Mouse (Mus musculus) testis, adult 2 months (tissue): ENCODE results near the gene Ddit4. TPM values are rescaled to one million over a fixed set of nuclear protein-coding genes. Genes with fewer than 3 reads are reported as not detected.

Experiments
- H3K27ac ChIP-seq: fragments of 200-500 bp; 2 replicates; pipeline ENCODE4 v1.5.1; 2012; ENCODE audit warnings: low read depth, low read length; ENCODE audit not compliant: control insufficient read depth, insufficient read depth
- H3K27me3 ChIP-seq: fragments of 200-500 bp; 2 replicates; pipeline ENCODE4 v1.6.1; 2012; ENCODE audit warnings: mild to moderate bottlenecking, low read length, moderate library complexity; ENCODE audit not compliant: control insufficient read depth, insufficient read depth
- H3K36me3 ChIP-seq: fragments of 200-500 bp; 2 replicates; pipeline ENCODE4 v1.6.1; 2012; ENCODE audit warnings: mild to moderate bottlenecking, low read length; ENCODE audit not compliant: control insufficient read depth, insufficient read depth
- H3K4me1 ChIP-seq: fragments of 200-500 bp; 2 replicates; pipeline ENCODE4 v1.6.1; 2012; ENCODE audit warnings: low read length; ENCODE audit not compliant: control insufficient read depth, insufficient read depth
- H3K4me3 ChIP-seq: fragments of 200-500 bp; 2 replicates; pipeline ENCODE4 v1.5.1; 2012; ENCODE audit warnings: low read depth, mild to moderate bottlenecking, low read length, moderate library complexity, mixed read lengths; ENCODE audit not compliant: control insufficient read depth
- CTCF ChIP-seq: fragments of 200-500 bp; IDR thresholded peaks from 2 replicates; pipeline ENCODE4 v1.5.1; 2012; ENCODE audit warnings: low read depth, mild to moderate bottlenecking, inconsistent platforms, low read length, moderate library complexity; ENCODE audit not compliant: control insufficient read depth, insufficient read depth, insufficient replicate concordance
- POLR2A ChIP-seq: fragments of 200-500 bp; IDR thresholded peaks from 2 replicates; pipeline ENCODE4 v1.6.1; 2012; ENCODE audit warnings: low read depth, mild to moderate bottlenecking, inconsistent platforms, low read length, moderate library complexity; ENCODE audit not compliant: control insufficient read depth
- polyA plus RNA-seq: library from polyadenylated mRNA; depleted of rRNA; stranded (reverse); fragments of >200 nt; gene quantifications from 2 replicates; pipeline ENCODE4 v1.2.3, GENCODE M21; 2012

Ddit4 gene
- polyA plus RNA-seq, 1 experiment, result 23.0 TPM

DNA sequence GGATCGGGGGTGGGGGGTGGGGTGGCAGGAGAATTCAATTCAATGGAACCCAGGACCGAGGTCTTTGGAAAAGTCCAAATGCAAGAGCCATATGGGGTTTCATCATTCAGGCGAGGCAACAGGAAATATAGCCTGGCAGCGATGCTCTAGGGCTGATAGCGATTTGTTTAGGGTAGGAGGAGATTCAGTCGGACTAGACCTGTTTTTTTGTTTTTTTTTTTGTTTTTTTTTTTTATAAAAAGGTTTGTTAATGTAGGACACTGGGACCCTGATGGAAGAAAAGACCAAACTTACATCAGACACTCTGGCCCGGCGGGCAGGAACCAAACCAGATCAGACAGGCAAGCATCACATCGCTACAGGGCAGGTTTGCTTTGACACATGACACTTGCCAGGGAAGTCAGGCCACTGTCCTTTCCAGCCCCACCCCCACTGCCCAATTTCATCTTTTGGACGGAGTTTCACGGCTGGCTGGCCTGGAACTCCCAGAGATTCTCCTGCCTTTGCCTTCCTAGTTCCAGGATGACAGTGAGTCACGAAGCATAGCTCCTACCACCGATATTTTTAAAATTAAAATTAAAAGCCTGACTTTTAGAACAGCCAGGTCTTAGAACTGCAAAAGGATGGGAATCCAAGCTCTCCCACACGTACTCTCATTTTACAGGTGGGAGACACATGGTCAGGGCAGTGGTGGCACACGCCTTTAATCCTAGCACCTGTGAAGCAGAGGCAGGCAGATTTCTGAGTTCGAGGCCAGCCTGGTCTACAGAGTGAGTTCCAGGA is 1.3 kb upstream of the Ddit4 start:
- H3K27me3 ChIP-seq, result no peaks in the 10 kb centered on the region
- TF ChIP-seq POLR2A (no peak), CTCF (no peak)
- no peak overlapping the region; the same call in 1 of the 2 replicates for H3K4me3 ChIP-seq
- H3K4me1 ChIP-seq, result peaks cover 42% of the 10 kb centered on the region
- H3K36me3 ChIP-seq, result no peaks in the 10 kb centered on the region
- H3K27ac ChIP-seq, result no peak overlapping the region

GRCm38 (mm10) chr10:59952152-59952780 is 632 bp upstream of the Ddit4 start:
- H3K4me1 ChIP-seq, result peaks cover 37% of the 10 kb centered on the region
- peak overlapping the region; percentile 92 for H3K4me3 ChIP-seq
- peak overlapping the region; percentile 89 for H3K27ac ChIP-seq
- TF ChIP-seq CTCF (no peak), POLR2A (peak; percentile 32; the same call in 1 of the 2 replicates)
- H3K27me3 ChIP-seq, result no peaks in the 10 kb centered on the region
- H3K36me3 ChIP-seq, result no peaks in the 10 kb centered on the region

- Histone ChIP-seq H3K4me3 (peak overlapping the region; percentile 92), H3K36me3 (no peaks in the 10 kb centered on the region), H3K4me1 (peaks cover 35% of the 10 kb centered on the region), H3K27ac (peak overlapping the region; percentile 82), H3K27me3 (no peaks in the 10 kb centered on the region)
- TF ChIP-seq CTCF (peak; percentile 39; the same call in 1 of the 2 replicates), POLR2A (peak; percentile 42; the same call in 1 of the 2 replicates)
Observed at GRCm38 (mm10) chr10:59950716-59951191, 880 bp downstream of the Ddit4 start.

DNA sequence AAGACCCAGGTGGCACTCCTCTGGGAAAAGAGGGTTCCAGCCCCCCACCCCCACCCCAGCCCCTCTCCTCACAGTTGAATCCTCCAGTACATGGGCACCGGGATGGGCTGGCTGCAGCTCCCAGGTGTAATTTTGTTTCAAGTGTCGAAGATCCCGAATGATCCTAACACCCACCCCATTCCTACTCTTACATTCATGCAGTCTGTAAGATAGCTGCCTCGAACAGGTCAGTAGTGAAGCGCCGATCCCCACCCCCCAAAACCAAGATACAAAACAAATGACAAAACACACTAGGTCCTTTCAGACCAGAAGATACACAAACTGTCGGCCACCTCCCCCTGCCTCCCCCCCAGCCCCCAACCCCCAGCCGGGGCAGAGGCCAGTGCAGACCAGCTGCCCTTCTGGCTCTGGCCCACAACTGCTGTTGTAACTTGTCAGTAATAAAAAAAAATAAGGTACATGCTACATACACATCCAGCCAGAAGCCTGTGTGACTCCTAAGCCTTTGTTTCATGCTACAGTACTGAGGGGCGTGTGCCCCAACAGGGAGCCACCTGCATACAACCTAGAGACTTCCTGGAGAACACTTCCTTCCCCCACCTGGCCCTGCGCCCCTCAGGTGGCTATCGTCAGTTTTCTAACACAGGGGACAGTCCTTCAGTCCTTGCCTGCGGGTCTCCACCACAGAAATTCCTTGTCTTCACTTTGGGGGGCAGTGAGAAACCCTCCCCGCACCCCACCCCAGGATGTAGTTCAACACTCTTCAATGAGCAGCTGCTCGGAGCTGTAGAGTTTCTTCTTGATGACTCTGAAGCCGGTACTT is 1.6 kb downstream of the Ddit4 start:
- Histone ChIP-seq H3K36me3 (no peaks in the 10 kb centered on the region), H3K27me3 (no peaks in the 10 kb centered on the region), H3K27ac (peak overlapping the region; percentile 82), H3K4me1 (peaks cover 35% of the 10 kb centered on the region), H3K4me3 (peak overlapping the region; percentile 92)
- TF ChIP-seq CTCF, result no peak
- no peak for TF ChIP-seq POLR2A

GRCm38 (mm10) chr10:59949255-59949648 is 2.4 kb downstream of the Ddit4 start:
- Histone ChIP-seq H3K4me1 (peaks cover 35% of the 10 kb centered on the region), H3K4me3 (no peak overlapping the region), H3K36me3 (no peaks in the 10 kb centered on the region), H3K27ac (peak overlapping the region; percentile 46), H3K27me3 (no peaks in the 10 kb centered on the region)
- TF ChIP-seq CTCF, result no peak
- no peak for TF ChIP-seq POLR2A

GRCm38 (mm10) chr10:59948363-59949254 is 3.0 kb downstream of the Ddit4 start:
- no peaks in the 10 kb centered on the region for H3K36me3 ChIP-seq
- TF ChIP-seq POLR2A (no peak), CTCF (no peak)
- peaks cover 35% of the 10 kb centered on the region for H3K4me1 ChIP-seq
- H3K4me3 ChIP-seq, result no peak overlapping the region
- no peaks in the 10 kb centered on the region for H3K27me3 ChIP-seq
- H3K27ac ChIP-seq, result peak overlapping the region; percentile 46
